Mouse (Mus musculus) spleen, postnatal 36 days (tissue): ENCODE results near the gene Ankrd40.

ENCODE experiments used
- DNase-seq, 2 experiments: peaks; one replicate each; pipeline ENCODE4 v3.0.0; 2022; ENCODE audit warnings: low spot score in 2 of 2, mixed read lengths in 1 of 2

Ankrd40 gene

DNA sequence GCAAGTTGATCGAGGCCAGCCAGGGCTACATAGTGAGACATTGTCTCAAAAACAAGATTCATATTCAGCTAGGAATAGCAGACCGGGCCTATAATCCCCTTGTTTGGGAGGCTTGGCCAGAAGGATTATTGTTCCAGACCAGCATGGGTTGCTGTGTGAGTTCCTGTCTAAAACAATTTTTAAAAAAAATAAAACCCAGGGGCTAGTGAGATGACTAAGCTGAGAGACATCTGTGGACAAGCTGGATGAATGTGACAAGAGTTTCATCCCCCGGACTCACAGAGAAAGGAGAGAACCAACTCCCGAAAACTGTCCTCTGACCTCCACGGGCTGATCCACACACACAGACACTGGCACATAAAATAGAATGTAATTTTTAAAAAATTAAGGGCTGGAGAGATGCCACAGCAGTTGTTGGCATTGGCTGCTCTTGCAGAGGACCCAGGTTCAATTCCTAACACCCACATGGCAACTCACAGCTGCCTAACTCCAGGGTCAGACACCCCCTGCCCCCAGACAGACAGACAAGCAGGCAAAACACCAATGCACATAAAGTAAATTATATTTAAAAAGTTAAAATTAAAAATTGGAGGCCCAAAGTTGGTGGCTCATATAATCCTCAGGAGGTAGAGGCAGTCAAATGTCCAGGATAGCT lies 4.4 kb upstream of the Ankrd40 start:
- DNase-seq = no peak

DNA sequence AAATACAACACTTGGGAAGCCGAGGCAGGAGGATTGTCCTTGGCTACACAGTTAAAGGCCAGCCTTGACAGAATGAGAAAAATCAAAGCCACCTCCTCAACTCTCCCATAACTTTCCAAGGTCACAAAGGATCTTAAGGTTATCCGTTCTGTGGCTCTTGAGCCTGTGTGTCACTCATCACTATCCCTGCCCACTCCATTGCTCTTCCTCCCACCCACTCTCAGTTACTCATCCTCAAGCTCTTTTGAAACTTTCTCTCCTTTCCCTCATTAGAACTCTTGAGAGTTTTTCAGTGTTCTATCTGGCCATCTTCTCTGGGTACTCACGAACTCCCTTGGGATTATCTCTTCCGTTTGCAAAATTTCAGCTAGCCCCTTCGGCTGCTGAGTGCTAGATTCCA lies 3.2 kb upstream of the Ankrd40 start:
- DNase-seq = no peak

DNA sequence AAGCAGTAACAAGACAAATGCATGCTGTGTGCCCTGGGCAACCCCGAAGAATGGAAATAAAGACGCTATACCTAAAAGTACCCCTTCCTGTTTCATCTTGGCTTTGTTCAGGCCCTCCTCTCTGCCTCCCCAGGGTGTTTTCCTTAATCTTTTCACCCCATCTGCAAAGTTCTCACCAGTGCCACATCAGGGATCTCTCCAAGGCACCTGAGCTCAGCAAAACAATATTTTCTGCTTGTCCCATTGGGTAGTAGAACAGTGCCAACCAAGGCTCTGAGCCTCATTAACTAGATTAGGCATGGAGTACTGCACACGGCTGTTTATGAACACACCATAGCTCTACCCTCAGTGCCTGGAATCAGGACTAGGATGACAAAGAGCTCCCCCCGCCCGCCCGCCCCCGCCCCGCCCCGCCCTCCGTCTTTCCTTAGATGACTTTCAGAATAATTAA lies 815 bp upstream of the Ankrd40 start:
- no peak for DNase-seq

DNA sequence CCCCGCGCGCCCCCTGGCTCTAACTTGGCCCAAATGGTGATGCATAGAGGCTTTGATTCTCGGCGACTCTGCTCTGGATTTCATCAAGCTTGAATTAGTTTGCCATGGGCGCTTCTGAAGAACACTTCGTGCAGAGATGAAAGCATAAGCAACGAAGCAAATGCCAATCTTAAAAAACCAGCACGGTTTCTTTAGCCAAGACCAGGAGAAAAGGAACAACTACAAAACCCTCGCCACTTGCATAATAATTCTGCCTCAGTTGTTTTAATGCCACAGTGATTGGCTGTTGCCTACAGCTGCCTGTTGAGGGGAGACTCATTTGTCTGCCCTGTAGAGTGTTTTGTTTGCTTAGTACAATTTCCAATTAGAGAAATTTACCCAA lies 834 bp downstream of the Ankrd40 start:
- no peak for DNase-seq

DNA sequence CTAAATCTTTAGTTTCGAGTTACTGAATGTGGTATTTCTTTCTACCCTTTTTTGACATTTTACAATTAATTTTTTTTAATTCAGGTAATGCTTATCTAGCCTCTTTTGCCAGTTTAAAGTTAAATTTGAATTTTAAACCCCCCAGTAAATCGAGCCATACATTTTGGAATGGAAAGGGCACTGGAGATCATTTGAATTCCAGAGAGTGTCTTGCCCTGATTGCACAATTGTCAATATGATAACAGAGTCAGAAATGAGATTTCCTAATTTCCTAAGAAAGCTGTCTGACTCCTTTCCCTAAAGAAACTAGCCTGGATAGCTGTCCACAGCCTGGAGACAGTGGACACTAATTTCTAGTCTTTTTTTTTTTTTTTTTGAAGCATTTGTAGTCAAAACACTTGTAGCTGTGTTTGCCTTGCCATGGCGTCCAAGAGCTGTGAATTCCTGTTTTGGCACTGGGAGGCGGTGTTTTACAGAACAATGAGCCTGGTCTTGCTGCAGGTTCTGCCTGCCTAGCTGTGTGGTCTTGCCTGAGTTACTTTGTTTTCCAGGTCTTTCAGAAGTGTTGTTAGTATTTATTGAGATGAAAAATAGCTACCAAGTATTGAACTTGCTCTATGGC lies 1.6 kb downstream of the Ankrd40 start:
- DNase-seq = no peak

DNA sequence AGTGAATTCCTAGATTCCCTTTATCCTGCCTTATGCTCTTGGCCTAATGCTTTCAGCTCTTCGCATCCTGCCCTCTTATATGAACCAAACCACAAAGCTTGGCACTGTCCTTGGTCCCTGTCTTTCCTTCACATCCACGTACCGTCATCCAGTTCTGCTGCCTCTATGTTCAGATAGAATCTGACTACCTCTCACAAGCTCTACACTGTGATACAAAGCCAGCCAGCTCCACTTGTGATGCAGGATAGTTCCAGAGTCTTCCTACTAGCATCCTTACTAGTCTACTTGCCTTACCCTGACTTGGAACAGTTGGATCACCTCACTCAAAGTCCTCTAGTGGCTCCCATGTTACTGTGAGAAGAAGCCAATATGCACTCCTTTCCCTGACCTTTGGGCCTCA lies 2.4 kb downstream of the Ankrd40 start:
- DNase-seq = no peak

DNA sequence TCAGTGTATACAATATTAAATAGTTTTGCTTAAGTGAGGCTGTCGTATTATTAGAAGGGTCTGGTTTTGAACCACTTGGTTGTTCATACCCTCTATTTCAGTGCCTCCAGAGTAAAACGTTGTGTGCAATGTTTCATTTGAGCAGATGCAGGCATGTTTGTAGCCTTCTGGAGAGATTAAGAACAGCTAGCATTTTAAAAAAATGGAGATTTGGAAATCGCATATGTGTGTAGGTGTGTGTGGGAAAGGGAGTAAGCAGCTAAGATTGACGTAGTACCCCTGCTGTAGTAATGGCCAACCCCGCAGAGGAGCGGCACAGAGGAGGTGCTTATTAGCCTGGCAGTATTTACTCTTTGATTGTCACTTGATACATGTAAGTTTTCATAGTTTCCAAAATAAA lies 4.9 kb downstream of the Ankrd40 start:
- DNase-seq = no peak

DNA sequence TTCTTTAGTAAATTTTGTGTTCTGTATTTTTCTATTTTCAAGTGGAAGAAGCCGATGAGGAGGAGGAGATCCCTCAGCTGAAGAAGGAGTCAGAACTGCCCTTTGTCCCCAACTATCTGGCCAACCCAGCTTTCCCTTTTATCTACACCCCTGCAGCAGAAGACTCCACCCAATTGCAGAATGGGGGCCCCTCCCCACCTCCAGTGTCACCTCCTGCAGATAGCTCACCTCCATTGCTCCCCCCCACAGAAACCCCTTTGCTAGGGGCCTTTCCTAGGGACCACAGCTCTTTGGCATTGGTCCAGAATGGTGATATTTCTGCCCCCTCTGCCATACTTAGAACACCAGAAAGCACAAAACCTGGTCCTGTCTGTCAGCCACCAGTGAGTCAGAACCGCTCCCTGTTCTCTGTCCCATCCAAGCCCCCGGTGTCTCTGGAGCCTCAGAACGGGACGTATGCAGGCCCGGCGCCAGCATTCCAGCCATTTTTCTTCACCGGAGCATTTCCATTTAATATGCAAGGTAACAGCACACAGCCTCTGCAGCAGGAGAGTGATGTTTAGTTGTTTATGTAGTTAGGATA lies 6.7 kb downstream of the Ankrd40 start:
- DNase-seq = peak; percentile 51 to 65

DNA sequence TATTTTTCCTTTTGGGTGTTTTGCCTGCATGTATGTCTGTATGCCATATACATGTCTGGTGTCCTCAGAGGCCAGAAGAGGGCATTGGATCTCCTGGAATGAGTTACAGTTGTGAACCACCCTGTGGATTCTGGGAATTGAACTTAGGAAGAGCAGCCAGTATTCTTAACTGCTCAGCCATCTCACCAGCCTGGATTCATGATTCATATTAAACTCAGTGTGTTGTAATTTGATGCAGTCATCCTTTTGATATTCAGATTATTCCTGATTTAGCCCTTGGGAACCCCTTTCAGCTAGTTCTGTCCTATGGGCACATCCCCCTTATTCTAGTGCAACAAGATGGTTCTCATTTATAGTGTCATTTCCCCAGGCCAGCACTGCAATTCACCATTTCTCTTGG lies 8.8 kb downstream of the Ankrd40 start:
- no peak for DNase-seq

DNA sequence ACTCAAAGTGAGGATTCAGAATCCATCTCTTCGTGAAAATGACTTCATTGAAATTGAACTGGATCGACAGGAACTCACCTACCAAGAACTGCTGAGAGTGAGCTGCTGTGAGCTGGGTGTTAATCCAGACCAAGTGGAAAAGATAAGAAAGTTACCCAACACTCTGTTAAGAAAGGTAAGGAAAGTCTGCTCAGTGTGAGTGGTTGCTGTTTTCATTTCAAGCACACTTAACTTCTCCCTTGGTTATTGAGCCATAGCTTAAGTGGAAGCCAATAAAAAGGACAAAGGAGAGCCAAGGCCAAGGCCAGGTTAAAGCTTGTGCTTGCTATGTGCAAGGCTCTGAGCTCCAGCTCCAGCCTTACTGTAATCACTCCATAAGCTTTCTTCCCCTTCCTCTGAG lies 10.5 kb downstream of the Ankrd40 start:
- no peak for DNase-seq

DNA sequence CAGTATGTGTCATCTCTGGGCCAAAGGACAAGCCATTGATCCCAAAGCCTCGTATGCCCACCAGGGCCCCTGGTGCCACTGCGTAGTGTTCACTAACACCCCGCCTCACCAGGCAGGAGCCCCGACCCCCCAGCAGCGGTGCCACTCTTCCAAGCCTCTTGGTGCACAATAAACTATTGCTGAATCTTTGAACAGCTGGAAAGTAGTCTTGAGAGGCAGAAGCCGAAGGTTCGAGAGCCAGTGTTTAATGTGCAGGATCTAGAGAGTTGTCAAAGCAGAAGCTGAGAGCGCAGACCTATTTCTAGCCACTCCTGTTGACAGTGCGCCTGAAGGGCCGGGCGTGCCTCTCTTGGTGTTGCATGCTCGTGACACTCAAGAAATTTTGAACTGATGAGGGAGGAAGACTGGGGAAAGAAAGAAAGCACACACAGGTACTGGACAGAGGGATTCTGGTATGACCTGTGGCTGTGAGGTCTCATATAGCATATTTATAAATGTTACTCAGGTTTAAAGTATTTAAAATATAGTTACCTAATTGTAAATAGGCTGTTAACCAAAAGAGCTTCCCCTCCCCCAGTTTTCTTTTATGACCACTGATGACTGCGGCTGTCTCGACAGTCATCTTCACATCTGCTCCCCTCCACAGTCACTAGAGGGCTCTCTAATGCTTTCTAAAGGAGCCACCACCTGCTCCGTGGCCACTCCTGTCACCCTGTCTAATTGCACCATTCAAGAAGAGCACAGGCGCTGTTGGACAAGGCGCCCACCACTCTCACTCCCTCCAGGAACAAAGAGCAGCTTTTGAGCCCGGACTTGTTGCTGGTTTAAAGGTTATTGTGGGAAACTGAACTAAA lies 12.2 kb downstream of the Ankrd40 start:
- peak; percentile 40 to 50 for DNase-seq

DNA sequence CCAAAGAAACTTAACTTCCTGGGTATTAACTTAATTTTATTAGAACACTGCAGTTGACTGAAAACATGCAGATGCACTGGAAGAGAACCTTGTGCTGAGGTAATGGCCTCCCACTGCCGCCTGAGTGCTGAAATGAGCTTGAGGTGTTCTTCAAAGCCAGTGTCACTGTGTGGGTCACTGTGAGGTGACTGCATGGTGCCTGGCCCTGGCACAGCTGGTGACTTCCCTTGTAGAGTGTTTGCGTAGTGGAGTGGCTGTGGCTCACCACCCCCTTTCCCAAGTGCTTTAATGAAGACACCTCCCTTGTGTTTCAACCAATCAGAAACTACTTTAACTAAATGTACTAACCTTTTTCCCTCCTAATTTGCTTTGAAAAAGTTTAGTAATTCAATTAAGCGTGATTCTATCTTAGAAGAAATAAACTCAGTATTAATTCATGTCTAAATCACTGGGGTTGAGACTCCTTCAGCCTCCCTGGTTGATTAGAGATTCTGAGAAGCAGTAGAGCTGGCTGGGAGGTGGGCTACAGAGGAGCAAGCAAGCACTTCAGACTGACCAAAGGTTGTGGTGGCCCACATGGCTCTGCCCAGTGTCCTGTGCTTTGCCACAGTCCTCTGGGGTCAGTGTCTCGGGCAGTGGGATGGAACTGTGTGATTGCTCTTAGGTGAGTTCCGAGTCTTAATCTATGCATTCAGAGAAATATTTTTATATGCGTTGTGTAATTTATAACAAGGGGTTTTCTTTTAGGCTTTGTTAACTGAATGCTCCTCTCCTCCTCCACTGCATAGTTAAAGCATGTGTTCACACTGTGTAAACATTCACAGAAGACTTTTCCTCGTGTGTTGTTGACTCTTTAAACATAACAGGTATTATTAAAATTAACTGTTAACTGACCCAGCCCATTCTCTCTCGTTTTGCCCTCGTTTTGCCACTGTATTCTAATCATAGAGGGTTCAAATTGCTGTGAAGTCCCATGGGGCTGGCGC lies 13.4 kb downstream of the Ankrd40 start:
- no peak for DNase-seq

DNA sequence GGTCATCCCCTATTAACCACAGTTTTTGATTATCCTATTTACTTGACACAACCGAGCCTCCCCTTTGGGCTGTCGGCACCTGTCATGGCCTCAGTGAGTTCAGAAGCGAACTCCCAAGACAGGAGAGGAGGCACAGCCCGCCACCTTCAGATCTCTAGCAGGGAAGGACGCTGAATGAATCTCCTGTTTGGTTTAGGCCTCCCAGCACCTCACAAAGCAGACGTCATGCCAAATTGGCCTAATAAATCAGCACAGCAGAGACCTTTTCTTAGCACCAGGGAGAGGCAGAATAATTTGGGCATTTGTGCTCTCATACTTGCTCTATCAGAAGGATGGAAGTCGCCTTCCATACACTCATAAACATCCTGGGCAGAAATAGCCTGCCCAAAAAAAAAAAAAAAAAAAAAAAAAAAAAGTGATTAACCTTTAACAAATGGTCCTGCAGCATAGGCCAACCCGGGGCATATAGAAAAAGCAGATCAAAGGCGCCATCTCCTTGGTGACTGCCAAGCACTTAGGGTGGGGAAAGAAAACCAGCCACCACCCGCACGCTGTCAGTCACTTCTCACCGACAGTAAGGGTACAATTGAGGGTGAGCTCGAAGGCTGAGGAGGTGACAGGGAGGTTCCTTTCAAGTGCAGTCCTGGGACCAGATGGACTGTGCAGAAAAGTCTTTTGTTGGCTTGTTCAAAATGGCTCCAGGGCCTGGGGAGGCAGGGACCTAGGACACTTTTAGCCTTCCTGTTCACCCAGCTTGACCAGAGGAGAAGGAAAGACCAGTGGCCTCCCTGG lies 14.5 kb downstream of the Ankrd40 start:
- no peak for DNase-seq

DNA sequence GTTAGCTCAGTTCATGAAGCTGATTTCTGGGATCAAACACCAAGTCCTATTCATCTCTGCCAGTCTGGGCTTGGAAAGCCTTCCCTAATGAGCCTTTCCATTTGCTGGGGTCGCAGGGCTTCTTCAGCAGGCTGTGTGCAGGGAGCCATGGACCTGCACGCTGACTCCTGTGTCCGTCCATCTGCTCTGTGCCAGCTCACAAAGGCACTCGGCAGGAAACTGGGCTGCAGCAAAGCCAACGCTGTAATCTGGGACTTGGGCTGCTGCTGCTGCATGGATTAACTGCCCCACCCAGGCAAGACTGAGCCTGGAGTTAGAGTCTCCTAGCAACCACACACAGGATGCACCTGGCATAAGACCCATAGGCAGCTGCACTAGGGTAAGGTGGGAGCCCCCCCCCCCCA lies 16.2 kb downstream of the Ankrd40 start:
- no peak for DNase-seq

DNA sequence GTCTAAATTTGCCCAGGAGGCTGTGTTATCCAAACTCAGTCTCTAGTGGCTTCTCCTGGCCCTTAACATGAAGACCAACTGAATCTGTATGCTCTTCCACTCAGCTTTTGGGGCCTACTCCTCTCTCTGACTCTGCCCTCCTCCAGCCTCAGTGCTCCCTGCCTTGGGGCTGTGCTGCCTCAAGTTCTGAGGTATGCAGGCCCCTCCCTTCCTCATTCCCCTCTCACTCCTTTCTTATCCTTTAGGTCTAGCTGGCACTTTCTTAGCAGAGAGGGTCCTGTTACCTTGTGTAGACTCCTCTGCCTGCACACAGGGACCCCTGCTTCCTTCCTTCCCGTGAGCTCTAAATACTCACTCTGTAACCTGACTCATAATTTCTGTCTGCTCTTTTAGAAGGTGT lies 16.7 kb downstream of the Ankrd40 start:
- no peak for DNase-seq

DNA sequence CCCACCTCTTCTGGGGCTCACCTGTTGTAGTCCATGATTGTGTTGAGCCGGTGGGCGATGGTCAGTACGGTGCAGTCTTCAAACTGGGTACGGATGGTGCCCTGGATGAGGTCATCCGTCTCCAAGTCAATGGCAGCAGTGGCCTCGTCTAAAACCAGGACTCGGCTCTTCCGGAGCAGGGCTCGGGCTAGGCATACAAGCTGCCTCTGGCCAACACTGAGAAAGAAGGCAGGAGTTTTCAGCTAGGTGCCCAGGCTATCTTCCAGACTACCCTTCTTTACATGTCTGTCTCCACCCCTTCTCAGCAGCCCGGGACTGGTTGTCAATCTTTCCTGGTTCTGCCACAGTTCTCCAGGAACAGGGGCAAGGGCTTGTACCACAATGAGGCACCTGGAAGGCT lies 18.1 kb downstream of the Ankrd40 start:
- DNase-seq = no peak

DNA sequence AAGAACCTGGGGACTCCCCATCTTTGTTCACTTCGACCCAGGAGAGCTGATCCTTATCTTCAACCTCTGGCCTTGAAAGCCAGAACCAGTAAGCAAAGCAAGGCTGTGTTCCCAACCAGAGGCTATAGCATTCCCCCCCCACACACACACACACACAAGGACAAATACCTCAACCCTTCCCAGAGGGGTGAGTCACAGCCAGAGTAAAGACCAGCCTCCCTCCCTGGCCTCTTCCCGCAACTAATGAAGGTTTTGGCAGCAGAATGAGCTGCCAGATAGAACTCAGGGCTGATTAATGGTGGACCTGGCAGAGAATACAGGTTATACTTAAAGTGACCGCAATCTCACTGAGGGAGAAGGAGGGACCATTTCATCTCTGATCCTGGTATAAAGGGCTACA lies 18.8 kb downstream of the Ankrd40 start:
- no peak for DNase-seq

DNA sequence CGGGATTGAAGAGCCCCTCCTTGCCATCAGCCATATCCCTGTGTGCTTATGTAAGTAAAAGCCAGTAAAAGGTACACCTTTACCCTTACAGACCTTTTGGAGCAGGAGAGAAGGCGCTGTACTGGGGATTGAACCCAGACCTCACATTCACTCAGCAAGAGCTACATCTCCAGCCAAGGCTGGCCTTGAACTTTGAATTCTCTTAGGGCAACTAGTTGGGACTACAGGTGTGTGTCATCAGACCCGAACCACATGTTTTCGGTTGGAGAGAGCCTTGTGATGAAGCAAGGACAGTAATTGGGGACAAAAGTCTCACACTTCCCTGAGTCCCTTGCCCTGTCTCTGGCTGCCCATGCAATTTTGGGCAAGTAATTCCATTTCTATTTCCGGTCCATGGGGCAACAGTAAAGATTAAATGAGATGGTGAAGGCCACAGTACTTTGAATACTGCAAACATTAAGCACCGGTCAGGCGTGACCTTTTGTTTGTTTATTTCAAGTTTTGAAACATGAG lies 19.3 kb downstream of the Ankrd40 start:
- DNase-seq = no peak

DNA sequence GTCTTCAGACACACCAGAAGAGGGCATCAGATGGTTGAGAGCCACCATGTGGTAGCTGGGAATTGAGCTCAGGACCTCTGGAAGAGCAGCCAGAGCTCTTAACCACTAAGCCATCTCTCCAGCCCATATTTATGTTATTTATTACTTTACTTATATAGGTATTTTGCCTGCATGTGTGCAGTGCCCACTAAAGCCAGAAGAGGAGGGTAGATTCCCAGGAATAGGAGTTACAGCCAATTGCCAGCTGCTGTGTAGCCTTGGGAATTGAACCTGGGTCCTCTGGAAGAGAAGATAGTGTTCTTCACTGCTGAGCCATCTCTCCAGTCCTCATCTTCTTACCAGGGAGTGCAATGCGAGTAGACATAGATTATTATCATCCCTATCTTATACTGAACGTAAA lies 22.0 kb downstream of the Ankrd40 start:
- DNase-seq = no peak

DNA sequence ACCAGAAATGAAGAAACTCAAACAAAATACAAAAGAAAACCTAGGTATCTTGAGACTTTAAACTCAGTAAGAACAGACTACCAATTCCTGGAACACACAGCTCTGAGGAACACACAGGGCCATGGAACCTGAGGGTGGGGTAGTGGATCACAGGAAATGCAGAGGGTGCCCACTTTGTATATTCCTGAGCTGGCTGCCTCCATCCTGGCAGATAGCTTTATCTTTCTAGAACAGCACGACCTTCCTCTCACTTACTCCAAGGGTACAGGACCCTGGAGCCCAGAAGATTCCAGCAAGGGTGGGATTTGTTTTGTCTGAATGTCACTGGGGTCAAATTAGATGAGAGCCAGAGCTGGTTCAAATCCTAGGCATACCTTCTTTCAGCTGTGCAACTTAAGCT lies 22.5 kb downstream of the Ankrd40 start:
- no peak for DNase-seq
